Mouse (Mus musculus) heart, adult 9 months (tissue): Measurements from ENCODE around the gene Tcf20.

ENCODE experiments used
- DNase-seq, 2 experiments: peaks; one replicate each; pipeline ENCODE4 v3.0.0; 2022; ENCODE audit warnings: low spot score in 2 of 2

Tcf20 gene

GRCm38 (mm10) chr15:82987732-82988112, at the start of gene Tcf20:
Gene Tcf20, minus strand, starts transcription at chr15:82987872.
- DNase-seq: peak; percentile 90 to 91

GRCm38 (mm10) chr15:83036900-83037519, 49.3 kb upstream of the Tcf20 start:
- peak in 1 of 2 experiments; percentile 45 for DNase-seq

GRCm38 (mm10) chr15:83036089-83036488, 48.4 kb upstream of the Tcf20 start:
- peak in 1 of 2 experiments; percentile 45 for DNase-seq

- no peak for DNase-seq
Measured at GRCm38 (mm10) chr15:83034275-83034977, 46.8 kb upstream of the Tcf20 start.

- DNase-seq: peak; percentile 46 to 66
Measured at GRCm38 (mm10) chr15:83032981-83033541, 45.4 kb upstream of the Tcf20 start, which contains the start of gene Nfam1. Gene Nfam1, minus strand, starts transcription at chr15:83033306.

GRCm38 (mm10) chr15:83030884-83031283, 43.2 kb upstream of the Tcf20 start:
- no peak for DNase-seq

GRCm38 (mm10) chr15:83029725-83030718, 42.4 kb upstream of the Tcf20 start:
- DNase-seq: no peak

- no peak for DNase-seq
Measured at GRCm38 (mm10) chr15:83026129-83026528, 38.5 kb upstream of the Tcf20 start.

GRCm38 (mm10) chr15:83025041-83025760, 37.5 kb upstream of the Tcf20 start:
- DNase-seq: no peak

GRCm38 (mm10) chr15:83022947-83023346, 35.3 kb upstream of the Tcf20 start:
- no peak for DNase-seq

GRCm38 (mm10) chr15:83010990-83011664, 23.5 kb upstream of the Tcf20 start:
- peak; percentile 33 to 68 for DNase-seq

GRCm38 (mm10) chr15:83010423-83010822, 22.8 kb upstream of the Tcf20 start:
- DNase-seq: no peak

GRCm38 (mm10) chr15:83009532-83009931, 21.9 kb upstream of the Tcf20 start:
- DNase-seq: peak in 1 of 2 experiments; percentile 49

- no peak for DNase-seq
Measured at GRCm38 (mm10) chr15:83008761-83009423, 21.2 kb upstream of the Tcf20 start.

GRCm38 (mm10) chr15:83007346-83007920, 19.8 kb upstream of the Tcf20 start:
- DNase-seq: no peak

- DNase-seq: no peak
Measured at GRCm38 (mm10) chr15:83002665-83003548, 15.2 kb upstream of the Tcf20 start.

GRCm38 (mm10) chr15:82998811-82999221, 11.1 kb upstream of the Tcf20 start:
- DNase-seq: no peak

- no peak for DNase-seq
Measured at GRCm38 (mm10) chr15:82996431-82996830, 8.8 kb upstream of the Tcf20 start.

- no peak for DNase-seq
Measured at GRCm38 (mm10) chr15:82995239-82995638, 7.6 kb upstream of the Tcf20 start.
